Mouse (Mus musculus) MEL (cell line): Measurements from ENCODE around the gene Slc25a5. TPM values are rescaled to one million over a fixed set of nuclear protein-coding genes. Genes with fewer than 3 reads are reported as not detected.

Experiments used
- DNase-seq: peaks from one replicate; pipeline ENCODE4 v3.0.0; 2011; ENCODE audit warnings: low read depth, low spot score
- H3K27ac ChIP-seq: 2 replicates; pipeline ENCODE4 v1.5.1; 2012; ENCODE audit warnings: low read depth, mild to moderate bottlenecking, control low read depth, low read length, moderate library complexity; ENCODE audit not compliant: control insufficient read depth
- H3K27me3 ChIP-seq, 2 experiments: fragments of 150-350 bp in 1 of 2; sonication (generic) in 1 of 2; 2 replicates each; pipeline ENCODE4 v1.6.1; 2012; ENCODE audit warnings: low read length in 2 of 2, mild to moderate bottlenecking in 2 of 2, improper control_type of control experiment in 1 of 2, moderate library complexity in 1 of 2; ENCODE audit not compliant: insufficient read depth in 2 of 2, control insufficient read depth in 1 of 2
- H3K36me3 ChIP-seq, 2 experiments: 2 replicates each; pipeline ENCODE4 v1.6.1; 2012 to 2014; ENCODE audit warnings: low read length in 2 of 2, improper control_type of control experiment in 1 of 2, inconsistent platforms in 1 of 2, mild to moderate bottlenecking in 1 of 2; ENCODE audit not compliant: insufficient read depth in 2 of 2, control insufficient read depth in 1 of 2
- H3K4me1 ChIP-seq, 2 experiments: fragments of 150-350 bp in 1 of 2; sonication (generic) in 1 of 2; 2 replicates each; pipeline ENCODE4 v1.6.1; 2012; ENCODE audit warnings: low read length in 2 of 2, improper control_type of control experiment in 1 of 2, mild to moderate bottlenecking in 1 of 2; ENCODE audit not compliant: insufficient read depth in 2 of 2, control insufficient read depth in 1 of 2
- H3K4me3 ChIP-seq, 2 experiments: fragments of 150-350 bp in 1 of 2; sonication (generic) in 1 of 2; 2 replicates each; pipeline ENCODE4 v1.5.1; 2012; ENCODE audit warnings: low read depth in 2 of 2, low read length in 2 of 2, mild to moderate bottlenecking in 2 of 2, moderate library complexity in 2 of 2, control low read depth in 1 of 2, improper control_type of control experiment in 1 of 2; ENCODE audit not compliant: control insufficient read depth in 1 of 2, insufficient read depth in 1 of 2
- H3K79me2 ChIP-seq: 2 replicates; pipeline ENCODE4 v1.6.1; 2012; ENCODE audit warnings: mild to moderate bottlenecking, low read length, moderate library complexity; ENCODE audit not compliant: control insufficient read depth, poor library complexity, insufficient read depth
- H3K9ac ChIP-seq: 2 replicates; pipeline ENCODE4 v1.6.1; 2012; ENCODE audit warnings: low read depth, mild to moderate bottlenecking, control low read depth, low read length, moderate library complexity; ENCODE audit not compliant: control insufficient read depth, poor library complexity, severe bottlenecking
- H3K9me3 ChIP-seq: fragments of 150-350 bp; sonication (generic); replicated peaks from 2 replicates; pipeline ENCODE4 v1.6.1; 2012; ENCODE audit warnings: mild to moderate bottlenecking, low read length, improper control_type of control experiment, moderate library complexity; ENCODE audit not compliant: insufficient read depth
- CHD1 ChIP-seq: IDR thresholded peaks from 2 replicates; pipeline ENCODE4 v1.6.1; 2012; ENCODE audit warnings: low read depth, mild to moderate bottlenecking, inconsistent platforms, low read length, improper control_type of control experiment
- CTCF ChIP-seq, 3 experiments: IDR thresholded peaks in 2 of 3; conservative IDR thresholded peaks in 1 of 3; 2 replicates each; pipeline ENCODE4 v1.5.1; 2011 to 2012; ENCODE audit warnings: low read length in 3 of 3, low read depth in 2 of 3, mild to moderate bottlenecking in 2 of 3, improper control_type of control experiment in 1 of 3, inconsistent platforms in 1 of 3, mixed read lengths in 1 of 3, moderate library complexity in 1 of 3; ENCODE audit not compliant: control insufficient read depth in 1 of 3, insufficient read depth in 1 of 3, poor library complexity in 1 of 3, severe bottlenecking in 1 of 3
- ELF1 ChIP-seq: IDR thresholded peaks from 2 replicates; pipeline ENCODE4 v1.6.1; 2014; ENCODE audit warnings: low read depth, mild to moderate bottlenecking, inconsistent platforms, low read length, improper control_type of control experiment, moderate library complexity
- ETS1 ChIP-seq: IDR thresholded peaks from 2 replicates; pipeline ENCODE4 v1.6.1; 2012; ENCODE audit warnings: low read depth, mild to moderate bottlenecking, inconsistent platforms, low read length, improper control_type of control experiment, moderate library complexity
- HCFC1 ChIP-seq: IDR thresholded peaks from 2 replicates; pipeline ENCODE4 v1.6.1; 2012; ENCODE audit warnings: low read depth, mild to moderate bottlenecking, inconsistent platforms, low read length, improper control_type of control experiment, moderate library complexity
- JUND ChIP-seq: IDR thresholded peaks from 2 replicates; pipeline ENCODE4 v1.6.1; 2011; ENCODE audit warnings: low read depth, mild to moderate bottlenecking, improper control_type of control experiment, low read length
- KAT2A ChIP-seq: conservative IDR thresholded peaks from 2 replicates; pipeline ENCODE4 v1.6.1; 2012; ENCODE audit warnings: low read depth, low read length, improper control_type of control experiment, inconsistent platforms
- MAFK ChIP-seq: IDR thresholded peaks from 2 replicates; pipeline ENCODE4 v1.6.1; 2011; ENCODE audit warnings: low read depth, mild to moderate bottlenecking, low read length, improper control_type of control experiment, borderline replicate concordance
- MAX ChIP-seq: IDR thresholded peaks from 2 replicates; pipeline ENCODE4 v1.6.1; 2011; ENCODE audit warnings: low read length, improper control_type of control experiment
- MAZ ChIP-seq: IDR thresholded peaks from 2 replicates; pipeline ENCODE4 v1.6.1; 2012; ENCODE audit warnings: low read depth, mild to moderate bottlenecking, inconsistent platforms, low read length, improper control_type of control experiment
- MEF2A ChIP-seq: IDR thresholded peaks from 2 replicates; pipeline ENCODE4 v1.6.1; 2014; ENCODE audit warnings: low read depth, mild to moderate bottlenecking, inconsistent platforms, low read length, improper control_type of control experiment; ENCODE audit not compliant: poor library complexity, insufficient replicate concordance, severe bottlenecking; ENCODE audit errors: extremely low read depth
- MXI1 ChIP-seq: IDR thresholded peaks from 2 replicates; pipeline ENCODE4 v1.6.1; 2011; ENCODE audit warnings: mild to moderate bottlenecking, low read depth, low read length, improper control_type of control experiment
- MYB ChIP-seq: IDR thresholded peaks from 2 replicates; pipeline ENCODE4 v1.6.1; 2011; ENCODE audit warnings: mild to moderate bottlenecking, low read depth, low read length, improper control_type of control experiment
- NELFE ChIP-seq: IDR thresholded peaks from 2 replicates; pipeline ENCODE4 v1.6.1; 2011; ENCODE audit warnings: low read depth, low read length, improper control_type of control experiment
- POLR2A ChIP-seq, 2 experiments: IDR thresholded peaks; 2 replicates each; pipeline ENCODE4 v1.6.1; 2011 to 2012; ENCODE audit warnings: low read length in 2 of 2, mild to moderate bottlenecking in 2 of 2, control low read depth in 1 of 2, improper control_type of control experiment in 1 of 2, low read depth in 1 of 2, moderate library complexity in 1 of 2; ENCODE audit not compliant: control insufficient read depth in 1 of 2, insufficient read depth in 1 of 2, poor library complexity in 1 of 2
- RCOR1 ChIP-seq: IDR thresholded peaks from 2 replicates; pipeline ENCODE4 v1.6.1; 2012; ENCODE audit warnings: low read depth, mild to moderate bottlenecking, inconsistent platforms, low read length, improper control_type of control experiment
- SIN3A ChIP-seq: IDR thresholded peaks from 2 replicates; pipeline ENCODE4 v1.6.1; 2012; ENCODE audit warnings: low read length, improper control_type of control experiment, inconsistent platforms
- SMC3 ChIP-seq: IDR thresholded peaks from 2 replicates; pipeline ENCODE4 v1.6.1; 2011; ENCODE audit warnings: low read depth, low read length, improper control_type of control experiment
- TBP ChIP-seq: IDR thresholded peaks from 2 replicates; pipeline ENCODE4 v1.8.0; 2011; ENCODE audit warnings: low read depth, low read length, improper control_type of control experiment
- TCF12 ChIP-seq: IDR thresholded peaks from 2 replicates; pipeline ENCODE4 v1.6.1; 2014; ENCODE audit warnings: low read depth, mild to moderate bottlenecking, inconsistent platforms, low read length, improper control_type of control experiment, moderate library complexity
- UBTF ChIP-seq: IDR thresholded peaks from 2 replicates; pipeline ENCODE4 v1.6.1; 2012; ENCODE audit warnings: low read depth, mild to moderate bottlenecking, inconsistent platforms, low read length, improper control_type of control experiment, moderate library complexity, borderline replicate concordance; ENCODE audit not compliant: insufficient read depth
- USF2 ChIP-seq, 2 experiments: IDR thresholded peaks; 2 replicates each; pipeline ENCODE4 v1.6.1; 2011 to 2012; ENCODE audit warnings: improper control_type of control experiment in 2 of 2, low read length in 2 of 2, borderline replicate concordance in 1 of 2, inconsistent platforms in 1 of 2, low read depth in 1 of 2, mild to moderate bottlenecking in 1 of 2; ENCODE audit not compliant: insufficient read depth in 1 of 2
- ZC3H11A ChIP-seq: IDR thresholded peaks from 2 replicates; pipeline ENCODE4 v1.6.1; 2012; ENCODE audit warnings: low read depth, mild to moderate bottlenecking, inconsistent platforms, low read length, improper control_type of control experiment
- ZMIZ1 ChIP-seq: IDR thresholded peaks from 2 replicates; pipeline ENCODE4 v1.6.1; 2012; ENCODE audit warnings: low read depth, mild to moderate bottlenecking, inconsistent platforms, low read length, improper control_type of control experiment, moderate library complexity
- polyA plus RNA-seq, 2 experiments: library from polyadenylated mRNA; stranded (reverse) in 1 of 2; unstranded in 1 of 2; fragments of >175 nt in 1 of 2; fragments of >200 nt in 1 of 2; gene quantifications; 2 replicates each; pipeline versions ENCODE4 v1.2.1 to v1.2.4; 2012; ENCODE audit warnings: low replicate concordance in 2 of 2, low read depth in 1 of 2; ENCODE audit not compliant: insufficient read length in 2 of 2, insufficient read depth in 1 of 2, missing spikeins in 1 of 2
- total RNA-seq: library from RNA; depleted of rRNA; stranded (reverse); fragments of 300-350 nt; gene quantifications from 2 replicates; pipeline ENCODE4 v1.2.3, GENCODE M21; 2012

Slc25a5 gene
- total and polyA plus RNA-seq, 3 experiments, result 263 to 1,006 (median 704) TPM

- H3K9ac ChIP-seq, result peak overlapping the region; percentile 68
- H3K27me3 ChIP-seq, result no peaks in the 10 kb centered on the region
- H3K27ac ChIP-seq, result peak overlapping the region; percentile 83
- DNase-seq, result peak; percentile 80
- peaks cover 0 to 11% of the 10 kb centered on the region in 2 experiments; a peak in 2 of 4 replicates for H3K36me3 ChIP-seq
- peak; percentile 59; the same call in 1 of the 2 replicates for TF ChIP-seq TBP
- peak in 1 of 2 experiments; percentile 44; a peak in 2 of 4 replicates for TF ChIP-seq POLR2A (IDR thresholded peaks at IDR 0.05; ENCODE audit: control insufficient read depth in 1 of 2, insufficient read depth in 1 of 2, low read depth in 1 of 2, low read length in 2 of 2, poor library complexity in 1 of 2)
- TF ChIP-seq TCF12, result no peak
- no peak for TF ChIP-seq MAFK
- no peak for TF ChIP-seq MAX
- TF ChIP-seq ZMIZ1, result no peak
- peak; percentile 12; the same call in 1 of the 2 replicates for TF ChIP-seq ETS1
- TF ChIP-seq ZC3H11A, result no peak
- no peak for TF ChIP-seq MAZ
- TF ChIP-seq SIN3A, result peak; percentile 42; the same call in 1 of the 2 replicates
- TF ChIP-seq NELFE, result no peak
- peak; percentile 73 for TF ChIP-seq ELF1
- peak; percentile 22 for TF ChIP-seq SMC3
- no peak for TF ChIP-seq RCOR1
- H3K79me2 ChIP-seq, result no peaks in the 10 kb centered on the region
- peak overlapping the region; percentile 56 to 57 for H3K4me3 ChIP-seq
- H3K4me1 ChIP-seq, result peaks cover 0 to 10% of the 10 kb centered on the region in 2 experiments; a peak in 2 of 4 replicates
- H3K9me3 ChIP-seq, result no peaks in the 10 kb centered on the region
Observed at GRCm38 (mm10) chrX:36803189-36803588, 7.7 kb downstream of the Slc25a5 start.

GRCm38 (mm10) chrX:36804196-36804595 lies 8.7 kb downstream of the Slc25a5 start:
- Histone ChIP-seq H3K36me3 (peaks cover 0 to 11% of the 10 kb centered on the region in 2 experiments; a peak in 2 of 4 replicates), H3K4me1 (peaks cover 0 to 15% of the 10 kb centered on the region in 2 experiments; a peak in 2 of 4 replicates), H3K27ac (no peak overlapping the region)
- no peak for DNase-seq
- TF ChIP-seq USF2 (IDR thresholded peaks at IDR 0.05; ENCODE audit: borderline replicate concordance in 1 of 2, insufficient read depth in 1 of 2, low read depth in 1 of 2, low read length in 2 of 2), result no peak
- TF ChIP-seq MYB, result no peak
- no peak for TF ChIP-seq CHD1
- TF ChIP-seq ZMIZ1, result no peak
- TF ChIP-seq TCF12, result no peak
- no peak for TF ChIP-seq UBTF
- no peak for TF ChIP-seq MAFK
- no peak for TF ChIP-seq SIN3A
- TF ChIP-seq JUND, result no peak
- TF ChIP-seq RCOR1, result no peak
- TF ChIP-seq MXI1, result no peak
- TF ChIP-seq MEF2A, result no peak
- TF ChIP-seq KAT2A, result no peak
- no peak for TF ChIP-seq CTCF (IDR thresholded peaks at IDR 0.05 in 2 of 3, conservative IDR thresholded peaks at IDR 0.05 in 1 of 3; ENCODE audit: control insufficient read depth in 1 of 3, insufficient read depth in 1 of 3, low read depth in 2 of 3, low read length in 3 of 3, poor library complexity in 1 of 3, severe bottlenecking in 1 of 3)
- no peak for TF ChIP-seq HCFC1
- TF ChIP-seq TBP, result no peak
- TF ChIP-seq, all 39 proteins: peak for 0
- H3K27me3 ChIP-seq, result no peaks in the 10 kb centered on the region
- H3K4me3 ChIP-seq, result no peak overlapping the region
- H3K9ac ChIP-seq, result no peak overlapping the region
- no peaks in the 10 kb centered on the region for H3K79me2 ChIP-seq
- H3K9me3 ChIP-seq, result no peaks in the 10 kb centered on the region
